27 mouse cellular contexts compared by ENCODE assay signal in the genomic region with DNA sequence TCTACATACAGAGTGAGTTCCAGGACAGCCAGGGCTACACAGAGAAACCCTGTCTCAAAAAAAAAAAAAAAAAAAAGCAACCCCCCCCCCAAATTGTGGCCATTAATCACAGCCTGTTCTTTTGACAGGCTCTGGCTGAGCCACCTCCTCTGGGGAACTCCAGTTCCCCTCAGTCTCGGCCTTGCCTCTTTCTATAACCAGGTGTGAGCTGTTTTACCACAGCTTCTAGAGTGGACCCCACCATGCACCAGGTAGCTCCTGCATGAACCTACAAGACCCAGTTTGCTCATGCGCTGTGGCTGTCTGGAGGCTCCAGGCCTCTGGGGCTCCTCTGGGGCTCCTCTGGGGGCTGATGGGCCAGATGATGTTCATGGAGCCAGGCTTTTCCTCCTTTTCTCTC. TPM values are rescaled to one million over a fixed set of nuclear protein-coding genes. Genes with fewer than 3 reads are reported as not detected.
DNase-seq lines count a peak whose midpoint lies in the region; ATAC-seq and TF ChIP-seq lines count a peak whose summit lies in the region.
"Had no signal": no experiment of that assay in that cellular context is flagged by ENCODE, and none has a peak within 500 bp of the region (broad histone marks: within the 10 kb centered on the region; RNA-seq: fewer than 3 reads in every experiment).

No protein-coding gene starts in this region.

- H3K4me2 ChIP-seq in liver, postnatal 0 days (ENCODE audit: low read depth, low read length), result 0 out of 2 replicates have a peak overlapping the region, but pooled peaks have one; percentile 26
- H3K4me2 ChIP-seq in liver, embryonic 12.5 days, result no peak overlapping the region
- H3K4me2 ChIP-seq: heart, embryonic 13.5 days; hindbrain, embryonic 14.5 days; neural tube, embryonic 13.5 days; stomach, embryonic 15.5 days had no signal

- no peaks in the 10 kb centered on the region for H3K9me3 ChIP-seq in liver, postnatal 0 days (ENCODE audit: low read length)
- no peaks in the 10 kb centered on the region for H3K9me3 ChIP-seq in liver, embryonic 12.5 days (replicated peaks)
- H3K9me3 ChIP-seq: embryonic facial prominence, embryonic 10.5 days; forebrain, embryonic 10.5 days; heart, embryonic 13.5 days; neural tube, embryonic 13.5 days; stomach, embryonic 15.5 days had no signal

- TF ChIP-seq EP300 in liver, postnatal 0 days (IDR thresholded peaks at IDR 0.05; ENCODE audit: low read depth), result no peak
- TF ChIP-seq EP300 in heart, adult 2 months (IDR thresholded peaks at IDR 0.05; ENCODE audit: insufficient read depth, low read depth, low read length), result no peak

- no peak for TF ChIP-seq CTCF in liver, postnatal 0 days (IDR thresholded peaks at IDR 0.05; ENCODE audit: low read depth)
- TF ChIP-seq CTCF in bone marrow macrophage, adult 2 months (IDR thresholded peaks at IDR 0.05; ENCODE audit: low read depth, low read length), result no peak
- no peak for TF ChIP-seq CTCF in heart, adult 2 months (IDR thresholded peaks at IDR 0.05)
- no peak for TF ChIP-seq CTCF in gastrocnemius, adult 2 months (IDR thresholded peaks at IDR 0.05)

- TF ChIP-seq POLR2A in bone marrow macrophage, adult 2 months (IDR thresholded peaks at IDR 0.05; ENCODE audit: borderline replicate concordance, low read depth, low read length), result no peak
- no peak for TF ChIP-seq POLR2A in heart, adult 2 months (IDR thresholded peaks at IDR 0.05; ENCODE audit: insufficient read depth, low read depth, low read length)

- intact Hi-C loops in heart, adult 2 months (cut with DNase I), result no loop called here
- intact Hi-C loops in gastrocnemius, adult 2 months (cut with DNase I), result loop anchor here (5.0 kb wide), 2 partner anchors 198 to 428 kb away; no protein-coding TSS in a partner anchor

- no peak overlapping the region for H3K9ac ChIP-seq in liver, postnatal 0 days (replicated peaks)
- no peak overlapping the region for H3K9ac ChIP-seq in liver, embryonic 12.5 days
- H3K9ac ChIP-seq in heart, adult 2 months (ENCODE audit: low read depth, low read length), result no peak overlapping the region
- H3K9ac ChIP-seq: heart, embryonic 13.5 days; hindbrain, embryonic 14.5 days; neural tube, embryonic 13.5 days; stomach, embryonic 15.5 days had no signal

- H3K36me3 ChIP-seq in liver, postnatal 0 days (replicated peaks; ENCODE audit: insufficient read depth, low read length), result no peaks in the 10 kb centered on the region
- H3K36me3 ChIP-seq in liver, embryonic 12.5 days, result no peaks in the 10 kb centered on the region
- H3K36me3 ChIP-seq in heart, adult 2 months (ENCODE audit: control insufficient read depth, insufficient read depth, low read length), result no peaks in the 10 kb centered on the region
- H3K36me3 ChIP-seq: embryonic facial prominence, embryonic 10.5 days; forebrain, embryonic 10.5 days; heart, embryonic 13.5 days; neural tube, embryonic 13.5 days; stomach, embryonic 15.5 days had no signal

- H3K27ac ChIP-seq in liver, postnatal 0 days (ENCODE audit: low read depth), result peak overlapping the region; percentile 66
- H3K27ac ChIP-seq in liver, embryonic 12.5 days, result no peak overlapping the region
- H3K27ac ChIP-seq in bone marrow macrophage, adult 2 months (ENCODE audit: insufficient read depth, low read depth, low read length), result 0 out of 2 replicates have a peak overlapping the region, but pooled peaks have one; percentile 79
- H3K27ac ChIP-seq in heart, adult 2 months, result no peak overlapping the region
- H3K27ac ChIP-seq in gastrocnemius, adult 2 months, result no peak overlapping the region
- H3K27ac ChIP-seq: embryonic facial prominence, embryonic 10.5 days; forebrain, embryonic 10.5 days; heart, embryonic 13.5 days; hindbrain, embryonic 14.5 days; kidney, postnatal 0 days; left cerebral cortex, adult 2 months; neural tube, embryonic 13.5 days; stomach, embryonic 15.5 days had no signal

- no peak for ATAC-seq in liver, postnatal 0 days
- no peak for ATAC-seq in liver, embryonic 12.5 days
- ATAC-seq: forebrain, embryonic 16.5 days; lung, postnatal 0 days had no signal

- no peak overlapping the region for H3K4me3 ChIP-seq in liver, postnatal 0 days (ENCODE audit: low read depth, low read length)
- no peak overlapping the region for H3K4me3 ChIP-seq in liver, embryonic 12.5 days
- no peak overlapping the region for H3K4me3 ChIP-seq in bone marrow macrophage, adult 2 months (ENCODE audit: insufficient read depth, low read length)
- H3K4me3 ChIP-seq in heart, adult 2 months, result no peak overlapping the region
- no peak overlapping the region for H3K4me3 ChIP-seq in gastrocnemius, adult 2 months
- H3K4me3 ChIP-seq: embryonic facial prominence, embryonic 10.5 days; forebrain, embryonic 10.5 days; heart, embryonic 13.5 days; left cerebral cortex, adult 2 months; neural tube, embryonic 13.5 days; stomach, embryonic 15.5 days had no signal

- DNase-seq in liver, postnatal 0 days, result no peak
- peak; percentile 23 to 39 for DNase-seq in thymus, postnatal 36 days
- DNase-seq in thymus, postnatal 0 days (ENCODE audit: low spot score), result no peak
- DNase-seq in heart, adult 2 months, result no peak
- no peak for DNase-seq in gastrocnemius, adult 2 months
- DNase-seq: adrenal gland, postnatal 14 days; cerebellum, adult 9-10 months; gastrocnemius, postnatal 14 days; heart, postnatal 14 days; layer of hippocampus, adult 9-11 months; midbrain, embryonic 14.5 days; retina, postnatal 1 day; right cerebral cortex, postnatal 25 days had no signal

- H3K4me1 ChIP-seq in liver, postnatal 0 days (ENCODE audit: insufficient read depth), result peaks cover 40% of the 10 kb centered on the region
- peaks cover 34% of the 10 kb centered on the region for H3K4me1 ChIP-seq in liver, embryonic 12.5 days
- H3K4me1 ChIP-seq in bone marrow macrophage, adult 2 months (ENCODE audit: control insufficient read depth, insufficient read depth, low read length), result peaks cover 34% of the 10 kb centered on the region
- peaks cover 10% of the 10 kb centered on the region for H3K4me1 ChIP-seq in heart, adult 2 months (ENCODE audit: control insufficient read depth, insufficient read depth, low read length)

- H3K27me3 ChIP-seq in liver, postnatal 0 days (ENCODE audit: insufficient read depth, low read length), result peaks cover 9% of the 10 kb centered on the region; the same call in 1 of the 2 replicates
- H3K27me3 ChIP-seq in liver, embryonic 12.5 days (replicated peaks), result peaks cover 6% of the 10 kb centered on the region
- H3K27me3 ChIP-seq in heart, adult 2 months (ENCODE audit: control insufficient read depth, insufficient read depth, low read length), result no peaks in the 10 kb centered on the region

- 71% methylated on average over 2 of the region's 2 CpGs for WGBS in liver, postnatal 0 days (ENCODE audit: insufficient replicate concordance)
- 76% methylated on average over 2 of the region's 2 CpGs for WGBS in liver, embryonic 12.5 days (ENCODE audit: insufficient replicate concordance)
- 88% methylated on average over 2 of the region's 2 CpGs for WGBS in heart, adult 2 months

- no peaks in the 10 kb centered on the region for H3K79me2 ChIP-seq in heart, adult 2 months (replicated peaks; ENCODE audit: control insufficient read depth, insufficient read depth, low read length)

RNA-seq across cellular contexts. Expression of a gene that starts 29.7 kb away (rescaled TPM):
- 3.6 and 4.4 TPM in 2 replicates for polyA plus RNA-seq in liver, postnatal 0 days (2015; fragmentation: Nextera tagmentation; extraction: Ambion mirVana)
- 4.4 and 5.1 TPM in 2 replicates for polyA plus RNA-seq in liver, embryonic 12.5 days (2016; fragmentation: Nextera tagmentation; extraction: Ambion mirVana)
- polyA plus RNA-seq in thymus, postnatal 0 days (2015; fragmentation: Nextera tagmentation; extraction: Ambion mirVana), result 18.8 and 21.5 TPM in 2 replicates
- polyA plus RNA-seq in bone marrow macrophage, adult 2 months (2012; ENCODE audit: insufficient read depth, insufficient read length, missing spikeins), result 9.3 and 14.2 TPM in 2 replicates
- 1 to 10 TPM; 3.9 to 5.0 TPM for total RNA-seq in heart, adult 2 months (2021)
- polyA plus RNA-seq in heart, adult 2 months (2012; rRNA removed), result 6.7 and 9.5 TPM in 2 replicates
- total RNA-seq in gastrocnemius, adult 2 months (2021), result 1 to 10 TPM; 2.6 to 4.8 TPM

RNA-seq across cellular contexts. Expression of a gene that starts 33.0 kb away (rescaled TPM):
- polyA plus RNA-seq in liver, postnatal 0 days (2015; fragmentation: Nextera tagmentation; extraction: Ambion mirVana), result 3.1 and 3.4 TPM in 2 replicates
- polyA plus RNA-seq in liver, embryonic 12.5 days (2016; fragmentation: Nextera tagmentation; extraction: Ambion mirVana), result 0.14 and 0.23 TPM in 2 replicates
- 1.3 and 1.4 TPM in 2 replicates for polyA plus RNA-seq in thymus, postnatal 0 days (2015; fragmentation: Nextera tagmentation; extraction: Ambion mirVana)
- polyA plus RNA-seq in bone marrow macrophage, adult 2 months (2012; ENCODE audit: insufficient read depth, insufficient read length, missing spikeins), result 4.1 and 4.8 TPM in 2 replicates
- total RNA-seq in heart, adult 2 months (2021), result 1 to 10 TPM; 1.2 to 1.4 TPM
- 0.41 and 0.45 TPM in 2 replicates for polyA plus RNA-seq in heart, adult 2 months (2012; rRNA removed)
- 1 to 10 TPM; 1.5 to 2.1 TPM for total RNA-seq in gastrocnemius, adult 2 months (2021)

RNA-seq across cellular contexts. Expression of a gene that starts 33.7 kb away (rescaled TPM):
- 0.12 TPM in 2 replicates for polyA plus RNA-seq in liver, postnatal 0 days (2015; fragmentation: Nextera tagmentation; extraction: Ambion mirVana)
- 0.23 and 0.29 TPM in 2 replicates for polyA plus RNA-seq in liver, embryonic 12.5 days (2016; fragmentation: Nextera tagmentation; extraction: Ambion mirVana)
- polyA plus RNA-seq in thymus, postnatal 0 days (2015; fragmentation: Nextera tagmentation; extraction: Ambion mirVana), result 1.2 and 1.3 TPM in 2 replicates
- 11.5 and 11.8 TPM in 2 replicates for polyA plus RNA-seq in bone marrow macrophage, adult 2 months (2012; ENCODE audit: insufficient read depth, insufficient read length, missing spikeins)
- total RNA-seq in heart, adult 2 months (2021), result not detected
- 0.12 and 0.88 TPM in 2 replicates for polyA plus RNA-seq in heart, adult 2 months (2012; rRNA removed)
- not detected for total RNA-seq in gastrocnemius, adult 2 months (2021)
- total RNA-seq: adrenal gland, postnatal 14 days; common myeloid progenitor, adult 5-6 weeks; heart, postnatal 14 days had no signal
- polyA plus RNA-seq: embryonic facial prominence, embryonic 10.5 days; forebrain, embryonic 10.5 days; forebrain, embryonic 16.5 days; heart, embryonic 13.5 days; intestine, embryonic 14.5 days; kidney, postnatal 0 days; lung, postnatal 0 days; midbrain, embryonic 14.5 days; neural tube, embryonic 13.5 days had no signal

RNA-seq across cellular contexts. Expression of a gene that starts 34.6 kb away (rescaled TPM):
- polyA plus RNA-seq in liver, postnatal 0 days (2015; fragmentation: Nextera tagmentation; extraction: Ambion mirVana), result 112 and 119 TPM in 2 replicates
- 77.5 and 89.3 TPM in 2 replicates for polyA plus RNA-seq in liver, embryonic 12.5 days (2016; fragmentation: Nextera tagmentation; extraction: Ambion mirVana)
- 127 and 128 TPM in 2 replicates for polyA plus RNA-seq in thymus, postnatal 0 days (2015; fragmentation: Nextera tagmentation; extraction: Ambion mirVana)
- 27.5 and 34.0 TPM in 2 replicates for polyA plus RNA-seq in bone marrow macrophage, adult 2 months (2012; ENCODE audit: insufficient read depth, insufficient read length, missing spikeins)
- total RNA-seq in heart, adult 2 months (2021), result 100 to 1,000 TPM; 125 to 138 TPM
- 103 and 154 TPM in 2 replicates for polyA plus RNA-seq in heart, adult 2 months (2012; rRNA removed)
- 100 to 1,000 TPM; 108 to 137 TPM for total RNA-seq in gastrocnemius, adult 2 months (2021)

RNA-seq across cellular contexts. Expression of a gene that starts 43.4 kb away (rescaled TPM):
- 14.9 and 17.3 TPM in 2 replicates for polyA plus RNA-seq in liver, postnatal 0 days (2015; fragmentation: Nextera tagmentation; extraction: Ambion mirVana)
- 34.0 and 38.9 TPM in 2 replicates for polyA plus RNA-seq in liver, embryonic 12.5 days (2016; fragmentation: Nextera tagmentation; extraction: Ambion mirVana)
- 71.0 and 83.5 TPM in 2 replicates for polyA plus RNA-seq in thymus, postnatal 0 days (2015; fragmentation: Nextera tagmentation; extraction: Ambion mirVana)
- 109 and 111 TPM in 2 replicates for polyA plus RNA-seq in bone marrow macrophage, adult 2 months (2012; ENCODE audit: insufficient read depth, insufficient read length, missing spikeins)
- total RNA-seq in heart, adult 2 months (2021), result 10 to 100 TPM; 28.7 to 33.1 TPM
- polyA plus RNA-seq in heart, adult 2 months (2012; rRNA removed), result 23.1 and 39.2 TPM in 2 replicates
- total RNA-seq in gastrocnemius, adult 2 months (2021), result 10 to 100 TPM; 41.3 to 42.6 TPM

Comparison
In these comparisons a context has a peak if more than half of its experiments do, and no peak if none do; other contexts are left out.
1. DNase-seq: peak in thymus, postnatal 36 days (2 of 2); none in liver, postnatal 0 days (single experiment), thymus, postnatal 0 days (single experiment), heart, adult 2 months (0 of 2) and gastrocnemius, adult 2 months (single experiment).
2. H3K27ac ChIP-seq: peak in liver, postnatal 0 days (single experiment) and bone marrow macrophage, adult 2 months (single experiment); none in liver, embryonic 12.5 days (single experiment), heart, adult 2 months (single experiment) and gastrocnemius, adult 2 months (single experiment).